Mouse (Mus musculus): ENCODE results near the gene Rnf157. TPM values are rescaled to one million over a fixed set of nuclear protein-coding genes. Genes with fewer than 3 reads are reported as not detected.

Gene Rnf157
- total and polyA plus RNA-seq, 2 experiments from 2014 or later = 56.7 to 105 TPM

GRCm38 (mm10) chr11:116434287-116434966, 21.6 kb upstream of the Rnf157 start:
- peak overlapping the region; percentile 73 for H3K4me2 ChIP-seq (ENCODE audit: low read depth)
- peak overlapping the region; percentile 84 for H3K9ac ChIP-seq
- peak overlapping the region; percentile 75 for H3K4me3 ChIP-seq (ENCODE audit: low read depth, low read length)
- no peaks in the 10 kb centered on the region; the same call in 1 of the 2 replicates for H3K27me3 ChIP-seq (ENCODE audit: insufficient read depth, low read length)
- no peak; the same call in 1 of the 2 replicates for TF ChIP-seq CTCF (IDR thresholded peaks at IDR 0.05; ENCODE audit: low read depth)
- 0% methylated on average over 40 of the region's 67 CpGs for WGBS
- peaks cover 14% of the 10 kb centered on the region for H3K36me3 ChIP-seq (ENCODE audit: insufficient read depth)
- DNase-seq = peak; percentile 75
- no peaks in the 10 kb centered on the region for H3K9me3 ChIP-seq (ENCODE audit: low read length)
- H3K4me1 ChIP-seq (ENCODE audit: insufficient read depth) = 0 out of 2 replicates have a peak, but pooled peaks cover 4% of the 10 kb centered on the region
- peak; percentile 18; the same call in 1 of the 2 replicates for ATAC-seq
- H3K27ac ChIP-seq (ENCODE audit: low read depth, low read length) = peak overlapping the region; percentile 92

- Histone ChIP-seq H3K4me1 (ENCODE audit: insufficient read depth) (0 out of 2 replicates have a peak, but pooled peaks cover 4% of the 10 kb centered on the region), H3K9ac (peak within 1 kb of the TSS; percentile 84), H3K36me3 (ENCODE audit: insufficient read depth) (peaks cover 8% of the 10 kb centered on the region; the same call in 1 of the 2 replicates), H3K27me3 (ENCODE audit: insufficient read depth, low read length) (no peaks in the 10 kb centered on the region; the same call in 1 of the 2 replicates), H3K4me2 (ENCODE audit: low read depth) (peak within 1 kb of the TSS; percentile 73), H3K4me3 (ENCODE audit: low read depth, low read length) (peak within 1 kb of the TSS; percentile 75), H3K27ac (ENCODE audit: low read depth, low read length) (peak within 1 kb of the TSS; percentile 92), H3K9me3 (ENCODE audit: low read length) (no peaks in the 10 kb centered on the region)
- WGBS = 1% methylated on average over 65 of the region's 66 CpGs
- DNase-seq (peak; percentile 100), ATAC-seq (peak; percentile 97)
- TF ChIP-seq CTCF (IDR thresholded peaks at IDR 0.05; ENCODE audit: low read depth) = no peak
Observed at GRCm38 (mm10) chr11:116433356-116434286, 20.8 kb upstream of the Rnf157 start, which contains the start of gene Ubald2. Ubald2 (plus strand) TSS chr11:116434094.

- Histone ChIP-seq H3K4me1 (ENCODE audit: insufficient read depth) (0 out of 2 replicates have a peak, but pooled peaks cover 4% of the 10 kb centered on the region), H3K27ac (ENCODE audit: low read depth, low read length) (no peak overlapping the region), H3K9me3 (ENCODE audit: low read length) (no peaks in the 10 kb centered on the region), H3K36me3 (ENCODE audit: insufficient read depth) (peaks cover 8% of the 10 kb centered on the region; the same call in 1 of the 2 replicates), H3K4me3 (ENCODE audit: low read depth, low read length) (no peak overlapping the region), H3K27me3 (ENCODE audit: insufficient read depth, low read length) (no peaks in the 10 kb centered on the region; the same call in 1 of the 2 replicates), H3K4me2 (ENCODE audit: low read depth) (no peak overlapping the region), H3K9ac (no peak overlapping the region)
- WGBS = 55% methylated on average over 8 of the region's 8 CpGs
- TF ChIP-seq CTCF (IDR thresholded peaks at IDR 0.05; ENCODE audit: low read depth) = no peak
- DNase-seq = no peak
- ATAC-seq = no peak
Observed at GRCm38 (mm10) chr11:116432593-116433355, 19.9 kb upstream of the Rnf157 start.

DNA sequence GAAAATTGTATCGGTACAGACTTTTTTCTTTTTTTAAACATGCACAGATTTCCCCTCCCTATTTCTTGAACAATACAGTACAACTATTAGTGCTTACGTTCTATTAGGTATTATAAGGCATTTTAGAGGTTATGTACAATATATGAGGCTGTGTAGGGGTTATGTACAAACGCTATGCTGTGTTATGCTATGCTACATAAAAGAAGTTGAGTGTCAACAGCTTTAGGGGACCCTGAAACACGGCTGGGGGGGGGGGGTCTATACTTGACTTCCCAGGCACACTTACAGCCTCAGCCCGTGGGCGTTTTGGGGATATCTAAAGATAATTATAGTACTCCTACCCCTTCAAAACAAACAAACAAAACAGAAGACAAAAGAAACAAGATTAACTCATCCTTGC, 19.3 kb upstream of the Rnf157 start:
- H3K27me3 ChIP-seq (ENCODE audit: insufficient read depth, low read length) = no peaks in the 10 kb centered on the region; the same call in 1 of the 2 replicates
- 0 out of 2 replicates have a peak, but pooled peaks cover 2% of the 10 kb centered on the region for H3K4me1 ChIP-seq (ENCODE audit: insufficient read depth)
- TF ChIP-seq CTCF (IDR thresholded peaks at IDR 0.05; ENCODE audit: low read depth) = no peak
- DNase-seq = no peak
- H3K9me3 ChIP-seq (ENCODE audit: low read length) = no peaks in the 10 kb centered on the region
- no peak overlapping the region for H3K9ac ChIP-seq
- 47% methylated on average over 6 of the region's 6 CpGs for WGBS
- H3K27ac ChIP-seq (ENCODE audit: low read depth, low read length) = no peak overlapping the region
- no peak overlapping the region for H3K4me2 ChIP-seq (ENCODE audit: low read depth)
- H3K36me3 ChIP-seq (ENCODE audit: insufficient read depth) = peaks cover 6% of the 10 kb centered on the region; the same call in 1 of the 2 replicates
- no peak overlapping the region for H3K4me3 ChIP-seq (ENCODE audit: low read depth, low read length)
- ATAC-seq = no peak

DNA sequence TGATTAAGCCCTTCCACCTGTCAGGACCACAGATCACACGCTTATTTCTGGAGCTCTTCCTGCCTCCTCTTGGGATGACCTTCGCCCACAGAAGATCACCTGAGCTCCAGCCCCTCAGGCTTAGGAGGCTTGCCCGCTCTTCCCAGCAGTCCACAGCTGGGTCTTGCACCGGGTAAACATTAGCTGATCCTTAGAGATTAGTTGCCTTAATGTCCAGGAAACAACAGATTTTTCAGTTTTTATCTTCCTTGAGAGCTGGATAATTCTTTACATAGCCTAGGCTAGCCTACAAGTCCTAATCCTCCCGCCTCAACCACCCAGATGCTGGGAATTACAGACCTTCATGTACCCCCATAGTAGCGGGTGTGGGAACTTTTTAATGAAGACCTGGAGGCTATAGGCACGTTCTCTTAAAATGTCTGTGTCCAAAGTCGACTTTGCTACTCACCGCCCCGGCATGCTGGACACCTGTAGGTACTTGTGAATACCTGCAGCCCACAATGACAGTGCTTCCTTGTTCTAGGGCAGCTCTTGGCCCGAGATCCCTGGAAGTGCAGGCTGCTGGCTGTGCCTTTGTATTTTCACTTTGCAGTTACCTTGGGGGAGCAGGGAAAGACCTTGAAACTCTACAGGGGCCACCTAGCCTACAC, 18.7 kb upstream of the Rnf157 start:
- TF ChIP-seq CTCF (IDR thresholded peaks at IDR 0.05; ENCODE audit: low read depth) = no peak
- Histone ChIP-seq H3K27ac (ENCODE audit: low read depth, low read length) (no peak overlapping the region), H3K9me3 (ENCODE audit: low read length) (no peaks in the 10 kb centered on the region), H3K27me3 (ENCODE audit: insufficient read depth, low read length) (no peaks in the 10 kb centered on the region; the same call in 1 of the 2 replicates), H3K4me3 (ENCODE audit: low read depth, low read length) (no peak overlapping the region), H3K36me3 (ENCODE audit: insufficient read depth) (0 out of 2 replicates have a peak, but pooled peaks cover under 1% of the 10 kb centered on the region), H3K4me2 (ENCODE audit: low read depth) (no peak overlapping the region), H3K4me1 (ENCODE audit: insufficient read depth) (no peaks in the 10 kb centered on the region), H3K9ac (no peak overlapping the region)
- WGBS = 46% methylated on average over 11 of the region's 11 CpGs
- ATAC-seq (no peak), DNase-seq (no peak)
